Mouse (Mus musculus): ENCODE data around the gene Slc25a19. TPM values are rescaled to one million over a fixed set of nuclear protein-coding genes. Genes with fewer than 3 reads are reported as not detected.

The Slc25a19 gene
- polyA plus RNA-seq, 1 experiment from 2014 or later: 38.3 TPM

DNA sequence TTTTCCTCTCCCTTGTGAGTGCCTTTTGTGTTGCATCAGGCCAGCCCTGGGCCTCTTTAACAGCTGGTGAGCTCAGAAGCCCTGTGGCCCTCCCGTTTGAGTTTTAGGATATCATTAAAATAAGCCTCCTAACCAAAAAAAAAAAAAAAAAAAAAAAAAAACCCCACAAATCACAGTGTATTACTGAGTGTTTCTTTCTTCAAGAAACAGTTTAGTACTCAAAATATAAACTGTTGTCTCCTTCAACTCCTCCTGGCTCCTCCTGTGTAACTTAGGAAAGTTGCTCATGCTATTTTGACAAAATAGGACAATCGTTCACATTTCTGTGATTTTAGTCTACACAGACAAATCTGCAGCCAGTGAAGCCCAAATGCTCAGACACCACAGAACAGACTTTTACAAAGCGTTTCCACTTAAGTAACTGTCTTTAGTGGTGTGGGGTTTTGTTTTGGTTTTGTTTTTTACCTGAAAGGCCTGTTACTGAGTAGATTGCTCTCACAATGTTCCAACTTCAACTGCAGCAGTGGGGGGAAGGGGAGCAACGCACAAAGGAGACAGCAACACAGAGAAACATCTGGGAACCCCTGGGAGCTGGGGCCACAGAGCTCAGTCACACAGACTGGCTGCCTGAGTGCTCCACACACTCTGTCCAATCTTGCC lies 35.7 kb upstream of the Slc25a19 start:
- Histone ChIP-seq H3K9ac (ENCODE audit: low read length) (no peak overlapping the region), H3K4me2 (ENCODE audit: low read length) (no peak overlapping the region), H3K36me3 (ENCODE audit: control insufficient read depth, insufficient read depth, low read length) (no peaks in the 10 kb centered on the region), H3K4me3 (ENCODE audit: low read depth, low read length) (no peak overlapping the region), H3K27me3 (replicated peaks; ENCODE audit: control insufficient read depth, insufficient read depth, low read length) (no peaks in the 10 kb centered on the region), H3K4me1 (ENCODE audit: control insufficient read depth, insufficient read depth, low read length) (no peaks in the 10 kb centered on the region), H3K27ac (ENCODE audit: low read depth, low read length) (no peak overlapping the region), H3K9me3 (replicated peaks; ENCODE audit: control insufficient read depth, low read length) (no peaks in the 10 kb centered on the region)
- no peak for DNase-seq (ENCODE audit: low spot score)
- ATAC-seq: no peak
- 64% methylated on average over 4 of the region's 4 CpGs for WGBS

- Histone ChIP-seq H3K36me3 (ENCODE audit: control insufficient read depth, insufficient read depth, low read length) (no peaks in the 10 kb centered on the region), H3K27me3 (replicated peaks; ENCODE audit: control insufficient read depth, insufficient read depth, low read length) (no peaks in the 10 kb centered on the region), H3K4me3 (ENCODE audit: low read depth, low read length) (no peak overlapping the region), H3K4me2 (ENCODE audit: low read length) (no peak overlapping the region), H3K9ac (ENCODE audit: low read length) (no peak overlapping the region), H3K27ac (ENCODE audit: low read depth, low read length) (no peak overlapping the region), H3K4me1 (ENCODE audit: control insufficient read depth, insufficient read depth, low read length) (no peaks in the 10 kb centered on the region), H3K9me3 (replicated peaks; ENCODE audit: control insufficient read depth, low read length) (no peaks in the 10 kb centered on the region)
- 93% methylated on average over 4 of the region's 4 CpGs for WGBS
- no peak for ATAC-seq
- DNase-seq (ENCODE audit: low spot score): no peak
Observed at GRCm38 (mm10) chr11:115660376-115660775, 32.3 kb upstream of the Slc25a19 start.

- WGBS: 93% methylated on average over 6 of the region's 6 CpGs
- ATAC-seq (no peak), DNase-seq (ENCODE audit: low spot score) (no peak)
- H3K36me3 ChIP-seq (ENCODE audit: control insufficient read depth, insufficient read depth, low read length): peaks cover 7% of the 10 kb centered on the region; the same call in 1 of the 2 replicates
- no peak overlapping the region for H3K27ac ChIP-seq (ENCODE audit: low read depth, low read length)
- no peak overlapping the region for H3K4me2 ChIP-seq (ENCODE audit: low read length)
- H3K9me3 ChIP-seq (replicated peaks; ENCODE audit: control insufficient read depth, low read length): no peaks in the 10 kb centered on the region
- no peaks in the 10 kb centered on the region for H3K27me3 ChIP-seq (replicated peaks; ENCODE audit: control insufficient read depth, insufficient read depth, low read length)
- H3K4me3 ChIP-seq (ENCODE audit: low read depth, low read length): no peak overlapping the region
- no peaks in the 10 kb centered on the region for H3K4me1 ChIP-seq (ENCODE audit: control insufficient read depth, insufficient read depth, low read length)
- no peak overlapping the region for H3K9ac ChIP-seq (ENCODE audit: low read length)
Observed at GRCm38 (mm10) chr11:115658521-115658920, 30.4 kb upstream of the Slc25a19 start.

DNA sequence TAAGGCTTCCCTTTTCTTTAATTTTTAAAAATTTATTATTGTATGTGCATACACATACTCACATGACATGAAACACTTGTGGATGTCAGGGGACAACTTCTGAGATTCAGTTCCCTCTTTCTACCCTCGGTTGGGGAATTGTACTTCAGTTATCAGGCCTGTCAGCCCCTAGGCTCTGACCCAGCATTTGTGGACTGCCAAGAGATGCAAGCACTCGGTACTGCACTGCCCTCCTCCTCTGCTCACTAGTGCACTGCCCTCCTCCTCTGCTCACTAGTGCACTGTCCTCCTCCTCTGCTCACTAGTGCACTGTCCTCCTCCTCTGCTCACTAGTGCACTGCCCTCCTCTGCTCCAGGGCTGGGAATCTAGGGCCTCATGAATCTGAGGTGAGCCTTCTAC lies 26.0 kb upstream of the Slc25a19 start:
- H3K9me3 ChIP-seq (replicated peaks; ENCODE audit: control insufficient read depth, low read length): no peaks in the 10 kb centered on the region
- H3K36me3 ChIP-seq (ENCODE audit: control insufficient read depth, insufficient read depth, low read length): peaks cover 10% of the 10 kb centered on the region; the same call in 1 of the 2 replicates
- DNase-seq (ENCODE audit: low spot score): no peak
- H3K4me2 ChIP-seq (ENCODE audit: low read length): no peak overlapping the region
- no peak for ATAC-seq
- no peaks in the 10 kb centered on the region for H3K27me3 ChIP-seq (replicated peaks; ENCODE audit: control insufficient read depth, insufficient read depth, low read length)
- H3K4me3 ChIP-seq (ENCODE audit: low read depth, low read length): no peak overlapping the region
- peaks cover 3% of the 10 kb centered on the region; the same call in 1 of the 2 replicates for H3K4me1 ChIP-seq (ENCODE audit: control insufficient read depth, insufficient read depth, low read length)
- 78% methylated on average over 2 of the region's 2 CpGs for WGBS
- H3K9ac ChIP-seq (ENCODE audit: low read length): no peak overlapping the region
- H3K27ac ChIP-seq (ENCODE audit: low read depth, low read length): no peak overlapping the region

- peaks cover 13% of the 10 kb centered on the region for H3K36me3 ChIP-seq (ENCODE audit: control insufficient read depth, insufficient read depth, low read length)
- peaks cover 3% of the 10 kb centered on the region; the same call in 1 of the 2 replicates for H3K4me1 ChIP-seq (ENCODE audit: control insufficient read depth, insufficient read depth, low read length)
- H3K4me3 ChIP-seq (ENCODE audit: low read depth, low read length): no peak overlapping the region
- no peak for DNase-seq (ENCODE audit: low spot score)
- H3K27ac ChIP-seq (ENCODE audit: low read depth, low read length): no peak overlapping the region
- no peak overlapping the region for H3K9ac ChIP-seq (ENCODE audit: low read length)
- no peaks in the 10 kb centered on the region for H3K9me3 ChIP-seq (replicated peaks; ENCODE audit: control insufficient read depth, low read length)
- 91% methylated on average over 3 of the region's 3 CpGs for WGBS
- no peaks in the 10 kb centered on the region for H3K27me3 ChIP-seq (replicated peaks; ENCODE audit: control insufficient read depth, insufficient read depth, low read length)
- no peak for ATAC-seq
- H3K4me2 ChIP-seq (ENCODE audit: low read length): no peak overlapping the region
Observed at GRCm38 (mm10) chr11:115653194-115653593, 25.1 kb upstream of the Slc25a19 start.

- Histone ChIP-seq H3K9me3 (replicated peaks; ENCODE audit: control insufficient read depth, low read length) (no peaks in the 10 kb centered on the region), H3K4me3 (ENCODE audit: low read depth, low read length) (no peak overlapping the region), H3K36me3 (ENCODE audit: control insufficient read depth, insufficient read depth, low read length) (peaks cover 18% of the 10 kb centered on the region), H3K27me3 (replicated peaks; ENCODE audit: control insufficient read depth, insufficient read depth, low read length) (no peaks in the 10 kb centered on the region), H3K9ac (ENCODE audit: low read length) (no peak overlapping the region), H3K27ac (ENCODE audit: low read depth, low read length) (no peak overlapping the region), H3K4me2 (ENCODE audit: low read length) (no peak overlapping the region), H3K4me1 (ENCODE audit: control insufficient read depth, insufficient read depth, low read length) (peaks cover 3% of the 10 kb centered on the region; the same call in 1 of the 2 replicates)
- WGBS: 90% methylated on average over 3 of the region's 3 CpGs
- DNase-seq (ENCODE audit: low spot score) (no peak), ATAC-seq (no peak)
Observed at GRCm38 (mm10) chr11:115651680-115652079, 23.6 kb upstream of the Slc25a19 start.

DNA sequence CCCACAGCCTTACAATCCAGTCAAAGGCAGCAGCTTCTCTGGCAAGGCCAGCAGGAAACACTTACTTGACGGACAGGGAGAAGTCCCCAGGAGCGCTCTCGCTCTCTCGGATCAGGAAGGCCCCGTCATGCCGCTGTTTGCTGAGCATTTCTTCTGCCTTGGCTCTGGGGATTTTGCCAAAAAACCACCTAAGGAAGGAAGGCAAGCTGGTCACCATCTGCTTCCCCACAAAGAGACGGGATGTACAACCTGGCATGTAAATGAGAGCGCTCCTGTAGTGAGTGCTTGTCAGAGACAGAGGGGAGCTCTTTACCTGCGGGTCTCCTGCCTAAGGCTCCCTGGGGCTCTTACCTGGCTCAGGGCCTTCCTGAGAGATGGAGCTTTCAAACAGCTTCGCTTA lies 21.6 kb upstream of the Slc25a19 start:
- H3K9me3 ChIP-seq (replicated peaks; ENCODE audit: control insufficient read depth, low read length): no peaks in the 10 kb centered on the region
- peak overlapping the region; percentile 88 for H3K27ac ChIP-seq (ENCODE audit: low read depth, low read length)
- ATAC-seq: peak; percentile 75; the same call in 1 of the 2 replicates
- H3K27me3 ChIP-seq (replicated peaks; ENCODE audit: control insufficient read depth, insufficient read depth, low read length): no peaks in the 10 kb centered on the region
- H3K4me3 ChIP-seq (ENCODE audit: low read depth, low read length): no peak overlapping the region
- H3K4me2 ChIP-seq (ENCODE audit: low read length): no peak overlapping the region
- peaks cover 32% of the 10 kb centered on the region for H3K36me3 ChIP-seq (ENCODE audit: control insufficient read depth, insufficient read depth, low read length)
- WGBS: 38% methylated on average over 10 of the region's 10 CpGs
- no peak overlapping the region for H3K9ac ChIP-seq (ENCODE audit: low read length)
- DNase-seq (ENCODE audit: low spot score): peak; percentile 76
- peaks cover 3% of the 10 kb centered on the region; the same call in 1 of the 2 replicates for H3K4me1 ChIP-seq (ENCODE audit: control insufficient read depth, insufficient read depth, low read length)

- H3K27ac ChIP-seq (ENCODE audit: low read depth, low read length): no peak overlapping the region
- H3K4me3 ChIP-seq (ENCODE audit: low read depth, low read length): no peak overlapping the region
- ATAC-seq: no peak
- H3K9ac ChIP-seq (ENCODE audit: low read length): no peak overlapping the region
- DNase-seq (ENCODE audit: low spot score): peak; percentile 92
- H3K9me3 ChIP-seq (replicated peaks; ENCODE audit: control insufficient read depth, low read length): no peaks in the 10 kb centered on the region
- no peak overlapping the region for H3K4me2 ChIP-seq (ENCODE audit: low read length)
- H3K4me1 ChIP-seq (ENCODE audit: control insufficient read depth, insufficient read depth, low read length): peaks cover 3% of the 10 kb centered on the region; the same call in 1 of the 2 replicates
- no peaks in the 10 kb centered on the region for H3K27me3 ChIP-seq (replicated peaks; ENCODE audit: control insufficient read depth, insufficient read depth, low read length)
- 55% methylated on average over 6 of the region's 6 CpGs for WGBS
- H3K36me3 ChIP-seq (ENCODE audit: control insufficient read depth, insufficient read depth, low read length): peaks cover 39% of the 10 kb centered on the region
Observed at GRCm38 (mm10) chr11:115647459-115647858, 19.4 kb upstream of the Slc25a19 start.

DNA sequence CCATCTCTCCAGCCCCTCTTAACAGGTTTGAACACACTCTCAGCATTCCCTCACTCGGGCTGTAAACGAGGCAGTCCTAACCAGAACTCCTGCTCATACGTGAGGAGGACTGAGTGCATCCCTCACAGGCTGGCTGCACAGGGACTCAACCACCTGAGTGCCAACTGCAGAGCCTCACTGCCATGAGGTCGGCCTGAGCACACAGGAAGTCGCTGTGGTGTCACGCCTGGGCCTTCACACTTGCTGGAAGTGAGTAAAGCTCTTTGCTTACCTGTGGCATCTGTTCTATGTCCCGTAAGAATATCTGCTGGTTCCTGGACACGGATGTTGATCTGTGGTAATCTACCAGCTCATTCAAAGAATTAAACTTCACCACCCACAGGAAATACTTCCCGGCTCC lies 18.3 kb upstream of the Slc25a19 start:
- no peak for DNase-seq (ENCODE audit: low spot score)
- H3K4me3 ChIP-seq (ENCODE audit: low read depth, low read length): no peak overlapping the region
- no peak for ATAC-seq
- H3K27ac ChIP-seq (ENCODE audit: low read depth, low read length): no peak overlapping the region
- H3K9me3 ChIP-seq (replicated peaks; ENCODE audit: control insufficient read depth, low read length): no peaks in the 10 kb centered on the region
- H3K36me3 ChIP-seq (ENCODE audit: control insufficient read depth, insufficient read depth, low read length): peaks cover 43% of the 10 kb centered on the region
- H3K4me1 ChIP-seq (ENCODE audit: control insufficient read depth, insufficient read depth, low read length): peaks cover 3% of the 10 kb centered on the region; the same call in 1 of the 2 replicates
- WGBS: 94% methylated on average over 9 of the region's 9 CpGs
- H3K27me3 ChIP-seq (replicated peaks; ENCODE audit: control insufficient read depth, insufficient read depth, low read length): no peaks in the 10 kb centered on the region
- H3K9ac ChIP-seq (ENCODE audit: low read length): no peak overlapping the region
- no peak overlapping the region for H3K4me2 ChIP-seq (ENCODE audit: low read length)
